ENCODE assay signal across 19 mouse cellular contexts in the genomic region with DNA sequence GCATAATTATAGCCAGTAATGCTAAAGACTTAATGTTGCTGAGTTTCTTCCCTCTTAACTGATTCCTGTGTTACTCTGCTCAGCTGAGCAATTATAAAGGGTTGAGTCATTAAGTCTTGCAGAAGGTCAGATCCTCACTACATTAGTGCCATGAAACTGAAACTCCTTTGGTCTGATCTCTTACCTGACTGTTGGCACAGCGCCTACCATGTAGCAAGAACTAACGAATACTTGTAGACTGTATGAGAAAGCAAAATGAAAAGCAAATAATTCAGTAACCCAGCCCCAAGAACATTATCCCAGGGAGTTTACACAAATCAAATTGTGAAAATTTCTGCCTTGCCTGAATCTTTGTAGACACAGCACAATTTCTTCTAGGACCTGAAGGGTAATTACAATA.
A peak's percentile ranks its signal among the peaks of the same experiment; 100 is the strongest.
DNase-seq lines count a peak whose midpoint lies in the region; ATAC-seq and TF ChIP-seq lines count a peak whose summit lies in the region.
"Had no signal": no experiment of that assay in that cellular context is flagged by ENCODE, and none has a peak within 500 bp of the region (broad histone marks: within the 10 kb centered on the region; RNA-seq: fewer than 3 reads in every experiment).

No protein-coding gene starts in this region.

- no peaks in the 10 kb centered on the region for H3K27me3 ChIP-seq in hindbrain, postnatal 0 days (ENCODE audit: insufficient read depth, low read length)
- H3K27me3 ChIP-seq in hindbrain, embryonic 13.5 days: no peaks in the 10 kb centered on the region
- H3K27me3 ChIP-seq in stomach, embryonic 16.5 days (ENCODE audit: control insufficient read depth, insufficient read depth, low read length): no peaks in the 10 kb centered on the region
- H3K27me3 ChIP-seq: embryonic facial prominence, embryonic 12.5 days; forebrain, embryonic 13.5 days; heart, embryonic 12.5 days had no signal

- H3K9ac ChIP-seq in hindbrain, postnatal 0 days (replicated peaks; ENCODE audit: low read length): no peak overlapping the region
- no peak overlapping the region for H3K9ac ChIP-seq in hindbrain, embryonic 13.5 days
- no peak overlapping the region for H3K9ac ChIP-seq in stomach, embryonic 16.5 days (ENCODE audit: low read length)
- H3K9ac ChIP-seq: embryonic facial prominence, embryonic 12.5 days; forebrain, embryonic 13.5 days; forebrain, postnatal 0 days; heart, embryonic 12.5 days had no signal

- ATAC-seq in hindbrain, postnatal 0 days: no peak
- no peak for ATAC-seq in hindbrain, embryonic 13.5 days (ENCODE audit: low FRiP score)
- peak; percentile 74; the same call in 1 of the 2 replicates for ATAC-seq in stomach, embryonic 16.5 days (ENCODE audit: insufficient read depth, low FRiP score)
- ATAC-seq: forebrain, embryonic 13.5 days; forebrain, postnatal 0 days; hindbrain, embryonic 16.5 days had no signal

- no peaks in the 10 kb centered on the region for H3K36me3 ChIP-seq in hindbrain, postnatal 0 days (ENCODE audit: insufficient read depth, low read length)
- H3K36me3 ChIP-seq in hindbrain, embryonic 13.5 days: no peaks in the 10 kb centered on the region
- no peaks in the 10 kb centered on the region for H3K36me3 ChIP-seq in stomach, embryonic 16.5 days (ENCODE audit: control insufficient read depth, insufficient read depth, low read length)
- H3K36me3 ChIP-seq: embryonic facial prominence, embryonic 12.5 days; heart, embryonic 12.5 days had no signal

- TF ChIP-seq POLR2A in brain, embryonic 14.5 days (IDR thresholded peaks at IDR 0.05; ENCODE audit: borderline replicate concordance, extremely low read depth, insufficient read depth, insufficient read length, poor library complexity, severe bottlenecking): no peak

- no peak for TF ChIP-seq CTCF in hindbrain, postnatal 0 days (IDR thresholded peaks at IDR 0.05; ENCODE audit: low read depth)
- no peak for TF ChIP-seq CTCF in brain, embryonic 14.5 days (IDR thresholded peaks at IDR 0.05; ENCODE audit: borderline replicate concordance, extremely low read depth, insufficient read depth, insufficient read length)

- peak; percentile 4 for DNase-seq in hindbrain, postnatal 0 days (ENCODE audit: low spot score)
- DNase-seq in lung, postnatal 10 days: peak; percentile 1
- DNase-seq in lung, postnatal 14 days: no peak
- DNase-seq in brain, embryonic 14.5 days (ENCODE audit: low read depth): peak; percentile 5
- DNase-seq in heart, postnatal 4 days: no peak
- DNase-seq: adrenal gland, adult 2 months; adrenal gland, postnatal 25 days; cerebellum, adult 11 months; cerebellum, adult 9-10 months; embryo, embryonic 11 days; forebrain, postnatal 0 days; gastrocnemius, postnatal 14 days; heart, adult 2 months had no signal

- H3K4me1 ChIP-seq in hindbrain, postnatal 0 days (ENCODE audit: insufficient read depth, low read length): no peaks in the 10 kb centered on the region
- no peaks in the 10 kb centered on the region for H3K4me1 ChIP-seq in hindbrain, embryonic 13.5 days (replicated peaks)
- H3K4me1 ChIP-seq in stomach, embryonic 16.5 days (ENCODE audit: control insufficient read depth, insufficient read depth, low read length): no peaks in the 10 kb centered on the region
- H3K4me1 ChIP-seq: embryonic facial prominence, embryonic 12.5 days; forebrain, embryonic 13.5 days; heart, embryonic 12.5 days had no signal

- no peak overlapping the region for H3K27ac ChIP-seq in hindbrain, postnatal 0 days
- H3K27ac ChIP-seq in hindbrain, embryonic 13.5 days: no peak overlapping the region
- H3K27ac ChIP-seq in stomach, embryonic 16.5 days (ENCODE audit: low read length): no peak overlapping the region
- H3K27ac ChIP-seq: embryonic facial prominence, embryonic 12.5 days; forebrain, embryonic 13.5 days; heart, adult 2 months had no signal

- H3K4me2 ChIP-seq in hindbrain, postnatal 0 days (ENCODE audit: low read depth, low read length): no peak overlapping the region
- H3K4me2 ChIP-seq in hindbrain, embryonic 13.5 days: no peak overlapping the region
- H3K4me2 ChIP-seq in stomach, embryonic 16.5 days (ENCODE audit: low read depth, low read length): no peak overlapping the region
- H3K4me2 ChIP-seq: embryonic facial prominence, embryonic 12.5 days; forebrain, embryonic 13.5 days; heart, embryonic 12.5 days had no signal

- no peak overlapping the region for H3K4me3 ChIP-seq in hindbrain, postnatal 0 days (ENCODE audit: low read length)
- H3K4me3 ChIP-seq in hindbrain, embryonic 13.5 days: no peak overlapping the region
- no peak overlapping the region for H3K4me3 ChIP-seq in stomach, embryonic 16.5 days (replicated peaks; ENCODE audit: low read length)
- H3K4me3 ChIP-seq: embryonic facial prominence, embryonic 12.5 days; forebrain, embryonic 13.5 days; heart, adult 2 months; heart, embryonic 12.5 days had no signal

- H3K9me3 ChIP-seq in hindbrain, postnatal 0 days (ENCODE audit: low read length): no peaks in the 10 kb centered on the region
- H3K9me3 ChIP-seq in hindbrain, embryonic 13.5 days: no peaks in the 10 kb centered on the region
- no peaks in the 10 kb centered on the region for H3K9me3 ChIP-seq in stomach, embryonic 16.5 days (replicated peaks; ENCODE audit: control insufficient read depth, low read length)
- H3K9me3 ChIP-seq: embryonic facial prominence, embryonic 12.5 days; forebrain, embryonic 13.5 days; heart, embryonic 12.5 days had no signal

- 80% methylated on average over 2 of the region's 2 CpGs for WGBS in hindbrain, postnatal 0 days
- WGBS in hindbrain, embryonic 13.5 days: 88% methylated on average over 2 of the region's 2 CpGs
- 65% methylated on average over 2 of the region's 2 CpGs for WGBS in stomach, embryonic 16.5 days

Comparison
In these comparisons a context has a peak if more than half of its experiments do, and no peak if none do; other contexts are left out.
1. DNase-seq: peak in hindbrain, postnatal 0 days (single experiment), lung, postnatal 10 days (single experiment) and brain, embryonic 14.5 days (single experiment); none in lung, postnatal 14 days (single experiment) and heart, postnatal 4 days (single experiment).